Mouse (Mus musculus): Measurements from ENCODE around the gene Golga3.

Gene Golga3

DNA sequence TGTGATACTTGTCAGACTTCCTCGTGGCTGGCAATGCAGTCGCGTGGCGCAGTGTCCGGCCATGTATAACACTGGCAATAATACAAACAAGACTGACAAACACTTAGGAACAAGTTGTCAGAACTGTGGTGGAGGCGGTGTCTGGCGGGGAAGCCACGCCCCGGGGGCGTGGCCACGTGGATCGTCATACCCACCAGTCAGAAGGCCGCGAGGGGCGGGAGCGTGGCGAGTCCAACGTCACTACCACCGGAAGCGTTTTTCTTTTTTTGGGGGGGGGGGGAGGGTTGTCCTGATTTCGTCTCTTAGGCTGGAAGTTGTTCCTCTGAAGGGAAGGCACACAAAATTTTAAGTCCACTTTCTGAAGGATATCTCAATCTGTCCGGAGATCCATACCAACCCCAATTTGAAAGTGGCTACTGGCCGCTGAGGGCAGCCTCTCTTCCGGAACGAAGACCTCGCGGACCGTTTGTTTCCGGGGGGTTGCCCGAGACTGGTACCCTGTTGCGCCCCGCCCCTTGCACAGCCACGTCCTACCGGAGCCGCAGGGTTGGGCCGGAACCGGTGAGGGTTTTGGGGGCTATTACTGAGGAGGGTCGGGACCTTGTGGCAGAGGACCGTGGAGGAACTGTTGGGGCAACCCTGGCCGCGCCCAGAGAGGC lies at the start of gene Golga3:
Golga3 (plus strand) TSS at position 340 of the 659 bp plus-strand sequence.
- peak; percentile 83 for DNase-seq (ENCODE audit: low read depth, low spot score)

DNA sequence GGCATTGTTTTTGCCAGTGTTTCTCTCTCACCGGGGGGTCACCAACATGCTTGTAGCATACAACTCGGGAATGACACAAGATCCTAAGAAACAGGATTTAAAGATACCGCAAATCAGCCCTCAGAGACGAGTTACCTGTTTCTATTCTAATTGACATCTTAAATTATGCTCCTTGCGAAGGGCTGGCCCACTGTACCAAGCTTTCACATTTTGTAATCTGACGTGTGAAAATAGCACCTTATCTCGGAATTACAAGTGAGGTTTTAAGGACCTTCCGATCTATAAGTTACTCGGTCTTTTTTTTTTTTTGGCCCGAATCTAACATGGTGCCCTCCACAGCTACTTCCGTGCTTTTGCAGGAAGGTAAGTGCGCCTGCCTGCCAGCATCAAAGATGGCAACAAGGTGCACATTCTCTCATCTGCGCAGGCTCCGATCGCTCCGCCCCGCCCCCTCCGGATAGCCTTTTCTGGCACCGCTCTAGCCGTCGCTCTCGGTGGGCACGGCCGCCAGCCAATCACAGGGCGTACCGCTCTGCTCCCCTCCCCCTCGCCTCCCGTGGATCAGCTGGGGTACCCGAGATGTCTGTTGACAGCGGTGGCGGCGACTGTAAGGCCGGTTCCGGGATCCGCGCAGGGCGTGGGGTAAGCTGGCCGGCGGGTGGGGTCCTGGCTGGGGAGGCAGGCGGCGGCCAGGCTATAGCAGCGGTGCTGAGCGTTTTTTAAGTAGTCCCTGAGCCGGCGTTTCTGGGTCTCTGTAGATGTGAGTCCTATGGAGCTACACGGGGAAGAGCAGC lies 41.0 kb upstream of the Golga3 start, which contains the start of gene Chfr:
Chfr (plus strand) TSS at position 550 of the 794 bp plus-strand sequence.
- peak; percentile 94 for DNase-seq (ENCODE audit: low read depth, low spot score)

- no peak for DNase-seq (ENCODE audit: low read depth, low spot score)
Observed at GRCm38 (mm10) chr5:110136087-110136464, 40.4 kb upstream of the Golga3 start.

- DNase-seq (ENCODE audit: low read depth, low spot score): no peak
Observed at GRCm38 (mm10) chr5:110137816-110138215, 38.7 kb upstream of the Golga3 start.

- no peak for DNase-seq (ENCODE audit: low read depth, low spot score)
Observed at GRCm38 (mm10) chr5:110139325-110139724, 37.2 kb upstream of the Golga3 start.

DNA sequence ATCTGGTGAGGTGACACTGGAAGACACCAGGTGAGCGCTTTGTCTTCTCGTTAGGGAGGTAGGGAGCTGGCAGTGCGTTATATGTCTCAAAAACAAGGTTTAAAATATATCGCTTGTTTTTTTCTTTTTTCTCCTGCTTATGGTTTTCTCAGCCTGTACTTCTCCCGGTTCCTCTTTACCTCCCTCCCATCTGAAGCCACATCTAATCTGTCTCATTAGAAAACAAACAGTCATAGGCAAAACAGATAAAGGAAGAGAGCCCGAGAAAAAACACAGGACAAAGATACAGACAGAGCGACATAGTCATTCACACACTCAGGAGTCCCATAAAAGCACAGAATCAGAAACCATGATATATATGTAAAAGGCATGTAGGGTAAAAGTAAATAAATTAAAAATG lies 36.1 kb upstream of the Golga3 start:
- DNase-seq (ENCODE audit: low read depth, low spot score): no peak

DNA sequence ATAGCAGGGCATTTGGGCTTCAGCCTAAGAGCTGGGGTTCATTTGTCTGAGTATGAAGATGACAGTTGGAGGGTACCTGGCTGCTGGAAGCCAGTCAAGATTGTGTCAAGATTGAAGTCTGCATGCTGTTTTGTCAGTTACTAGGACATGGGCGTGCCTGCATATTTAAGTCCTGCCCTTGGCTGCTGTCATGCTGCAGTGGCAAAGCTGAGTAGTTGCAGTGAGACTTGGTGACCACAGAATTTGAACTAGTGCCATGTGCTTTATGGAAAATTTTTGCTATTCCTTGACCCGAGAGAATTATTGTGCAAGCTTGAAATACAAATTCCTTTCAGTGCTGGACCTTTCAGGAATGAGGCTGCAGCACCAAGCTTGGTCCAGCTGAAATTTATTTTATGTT lies 34.2 kb upstream of the Golga3 start:
- no peak for DNase-seq (ENCODE audit: low read depth, low spot score)

- DNase-seq (ENCODE audit: low read depth, low spot score): no peak
Observed at GRCm38 (mm10) chr5:110143007-110143406, 33.5 kb upstream of the Golga3 start.

GRCm38 (mm10) chr5:110169374-110169773 lies 7.1 kb upstream of the Golga3 start:
- no peak for DNase-seq (ENCODE audit: low read depth, low spot score)

- no peak for DNase-seq (ENCODE audit: low read depth, low spot score)
Observed at GRCm38 (mm10) chr5:110177021-110177420, 520 bp downstream of the Golga3 start.

DNA sequence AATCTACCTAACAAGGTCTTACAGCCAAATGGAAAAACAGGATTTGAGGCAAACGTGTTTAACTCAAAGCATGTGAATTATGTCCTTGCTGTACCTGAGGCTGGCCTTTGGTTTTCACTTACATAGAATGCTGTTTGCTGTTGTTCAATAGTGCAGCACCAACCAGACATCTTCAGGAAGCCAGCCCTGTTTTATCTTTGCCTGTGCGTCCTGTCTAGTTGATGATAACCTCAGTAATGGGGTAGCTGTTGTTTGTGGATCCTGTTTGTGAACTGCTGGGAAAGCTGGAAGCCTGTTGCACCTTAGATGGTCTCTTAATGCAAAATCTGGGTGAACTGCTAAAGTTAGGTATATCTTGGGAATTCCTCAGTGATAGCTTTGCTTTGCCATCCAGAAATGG lies 2.1 kb downstream of the Golga3 start:
- DNase-seq (ENCODE audit: low read depth, low spot score): no peak

DNA sequence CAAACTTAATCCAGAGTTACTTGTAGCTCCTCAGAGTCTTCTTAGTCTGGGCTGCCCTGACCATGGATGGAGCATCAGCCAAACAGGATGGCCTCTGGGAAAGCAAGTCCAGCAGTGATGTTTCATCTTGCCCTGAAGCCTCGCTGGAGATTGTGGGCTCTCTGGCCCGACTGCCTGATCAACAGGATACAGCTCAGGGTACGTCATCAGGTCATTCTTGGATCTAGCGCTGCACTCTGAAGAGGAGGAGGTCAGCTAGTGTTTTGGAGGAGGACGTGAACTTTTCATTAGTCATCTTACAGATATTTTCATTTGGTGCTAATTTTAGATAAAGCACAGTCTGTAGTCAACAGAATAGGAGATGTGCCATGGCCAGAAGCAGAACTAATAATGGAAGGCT lies 5.2 kb downstream of the Golga3 start:
- no peak for DNase-seq (ENCODE audit: low read depth, low spot score)

GRCm38 (mm10) chr5:110203164-110203895 lies 26.8 kb downstream of the Golga3 start:
- no peak for DNase-seq (ENCODE audit: low read depth, low spot score)

DNA sequence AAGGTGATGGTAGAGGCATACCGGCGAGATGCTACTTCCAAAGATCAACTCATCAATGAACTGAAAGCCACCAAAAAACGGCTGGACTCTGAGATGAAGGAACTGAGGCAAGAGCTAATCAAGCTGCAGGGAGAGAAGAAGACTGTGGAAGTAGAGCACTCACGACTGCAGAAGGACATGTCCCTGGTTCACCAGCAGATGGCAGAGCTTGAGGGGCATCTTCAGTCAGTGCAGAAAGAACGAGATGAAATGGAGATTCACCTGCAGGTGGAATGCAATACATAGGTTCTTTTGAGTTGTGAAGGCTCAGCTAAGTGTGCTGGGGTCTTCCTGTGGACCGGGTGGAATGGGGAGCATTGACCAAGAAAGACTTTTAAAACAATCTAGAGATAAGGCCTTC lies 28.3 kb downstream of the Golga3 start:
- DNase-seq (ENCODE audit: low read depth, low spot score): no peak

DNA sequence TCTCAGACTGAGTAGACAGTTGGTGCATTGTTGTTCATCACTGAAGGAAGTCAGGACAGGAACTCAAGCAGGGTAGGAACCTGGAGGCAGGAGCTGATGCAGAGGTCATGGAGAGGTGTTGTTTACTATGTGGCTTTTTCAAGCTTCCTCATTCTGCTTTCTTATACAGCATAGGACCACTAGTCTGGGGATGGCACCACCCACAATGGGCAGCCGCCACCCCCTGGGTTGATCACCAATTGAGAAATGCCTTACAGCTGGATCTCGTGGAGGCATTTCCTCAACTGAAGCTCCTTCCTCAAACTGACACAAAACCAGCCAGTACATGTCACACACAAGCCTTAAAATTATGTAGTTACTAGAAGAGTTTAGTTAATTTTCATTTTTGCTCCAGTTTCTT lies 34.8 kb downstream of the Golga3 start:
- DNase-seq (ENCODE audit: low read depth, low spot score): no peak

- DNase-seq (ENCODE audit: low read depth, low spot score): no peak
Observed at GRCm38 (mm10) chr5:110216780-110217179, 40.3 kb downstream of the Golga3 start.

GRCm38 (mm10) chr5:110220331-110220730 lies 43.8 kb downstream of the Golga3 start:
- no peak for DNase-seq (ENCODE audit: low read depth, low spot score)

DNA sequence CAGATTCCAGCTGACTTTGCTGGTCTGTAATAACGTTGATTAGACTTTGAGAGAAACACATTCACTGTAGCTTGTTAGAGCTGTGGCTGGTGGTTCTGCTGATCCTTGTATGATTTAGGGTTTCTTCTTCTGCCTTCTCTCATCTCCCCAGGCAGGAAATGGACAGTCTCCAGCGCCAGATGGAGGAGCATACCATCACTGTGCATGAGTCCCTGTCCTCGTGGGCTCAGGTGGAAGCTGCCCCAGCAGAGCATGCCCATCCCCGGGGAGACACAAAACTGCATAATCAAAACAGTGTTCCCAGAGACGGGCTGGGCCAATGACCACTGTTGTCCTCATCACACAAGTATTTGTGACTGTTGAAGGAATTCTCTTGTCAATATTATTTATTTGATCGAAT lies 46.3 kb downstream of the Golga3 start:
- DNase-seq (ENCODE audit: low read depth, low spot score): no peak

DNA sequence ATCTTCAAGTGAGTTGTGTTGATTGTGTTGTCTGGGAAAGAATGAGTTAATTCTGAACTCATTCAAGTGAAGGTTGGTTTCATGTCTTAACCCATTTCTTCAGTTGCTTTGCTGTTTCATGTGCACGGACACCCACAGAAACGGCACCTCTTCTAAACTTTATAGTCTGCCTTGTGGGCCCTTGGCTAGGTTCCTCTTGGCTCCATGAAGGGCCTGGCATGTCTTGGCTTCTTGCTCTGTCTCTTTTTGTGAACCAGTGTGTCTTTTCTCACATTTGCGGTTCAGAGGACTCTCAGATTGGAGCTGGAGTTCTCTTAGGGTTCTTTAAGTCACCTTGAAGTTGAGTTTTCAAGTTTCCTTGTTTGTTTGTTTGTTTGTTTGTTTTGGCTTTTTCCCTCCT lies 48.6 kb downstream of the Golga3 start:
- DNase-seq (ENCODE audit: low read depth, low spot score): no peak

- DNase-seq (ENCODE audit: low read depth, low spot score): peak; percentile 67
Observed at GRCm38 (mm10) chr5:110227336-110227883, 50.9 kb downstream of the Golga3 start.

DNA sequence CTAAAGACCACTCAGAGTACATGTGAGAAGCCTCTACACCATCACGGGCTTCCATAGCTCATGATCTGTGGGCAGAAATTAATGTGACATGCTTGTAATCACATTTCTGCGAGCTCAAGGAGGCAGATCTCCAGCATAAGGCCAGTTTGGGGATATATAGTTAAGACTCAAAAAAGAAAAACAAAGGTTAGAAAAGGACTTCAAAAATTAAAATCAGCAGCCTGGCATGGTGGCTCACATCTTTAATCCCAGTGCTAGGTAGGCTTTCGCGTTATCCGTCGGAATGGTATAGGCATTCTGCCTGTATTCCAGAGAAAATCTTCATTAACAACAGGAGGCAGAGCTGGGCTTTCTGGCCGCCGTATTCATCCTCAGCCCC lies 53.9 kb downstream of the Golga3 start:
- no peak for DNase-seq (ENCODE audit: low read depth, low spot score)

DNA sequence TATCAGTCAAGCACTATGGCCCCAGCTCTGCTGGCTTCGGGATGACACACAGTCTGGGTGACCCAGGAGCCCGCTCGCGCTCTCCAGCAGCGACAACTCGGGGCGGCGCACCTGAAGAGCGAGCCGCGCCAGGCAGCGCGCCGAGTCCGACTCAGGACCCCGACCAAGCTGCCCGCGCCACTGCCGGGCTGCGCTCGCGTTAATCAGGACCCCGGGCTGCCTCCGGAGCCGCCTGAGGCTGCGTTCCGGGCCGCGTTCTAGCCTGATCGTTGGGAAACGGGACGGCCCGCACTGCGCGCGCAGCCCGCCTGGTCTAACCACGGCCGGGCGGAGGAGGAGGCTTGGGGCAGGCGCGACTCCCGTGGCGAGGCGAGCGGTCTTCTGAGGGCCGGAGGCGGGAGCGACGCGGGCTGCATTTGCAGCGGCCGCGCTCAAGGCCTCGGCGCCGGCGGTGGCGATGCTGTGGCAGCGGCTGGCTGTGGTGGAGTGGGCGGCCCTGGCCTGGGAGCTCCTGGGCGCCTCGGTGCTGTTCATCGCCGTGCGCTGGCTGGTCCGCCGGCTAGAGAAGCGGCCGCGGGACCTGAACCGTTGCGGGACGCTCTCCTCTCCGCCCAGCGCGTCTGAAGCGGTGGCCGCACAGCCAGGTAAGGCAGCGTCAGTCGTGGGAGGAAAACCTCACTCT lies 54.4 kb downstream of the Golga3 start, which contains the start of gene Ankle2:
Ankle2 (plus strand) TSS at position 225 of the 682 bp plus-strand sequence.
- DNase-seq (ENCODE audit: low read depth, low spot score): peak; percentile 86
